Mouse (Mus musculus) intestine, postnatal 0 days (tissue): Measurements from ENCODE around the gene Hspd1. TPM values are rescaled to one million over a fixed set of nuclear protein-coding genes. Genes with fewer than 3 reads are reported as not detected.

Experiments used
- ATAC-seq: fragments of 200-750 bp; cut with Nextera tagmentation; 2 replicates; pipeline ENCODE4 v1.8.0; 2017; ENCODE audit warnings: mild to moderate bottlenecking, moderate TSS enrichment, moderate library complexity
- H3K27ac ChIP-seq: fragments of 300-500 bp; sonication (generic); 2 replicates; pipeline ENCODE4 v1.5.1; 2014; ENCODE audit warnings: mild to moderate bottlenecking, low read depth, low read length, moderate library complexity
- H3K27me3 ChIP-seq: fragments of 300-500 bp; sonication (generic); replicated peaks from 2 replicates; pipeline ENCODE4 v1.6.1; 2014; ENCODE audit warnings: low read length, mixed read lengths; ENCODE audit not compliant: control insufficient read depth, insufficient read depth
- H3K36me3 ChIP-seq: fragments of 300-500 bp; sonication (generic); 2 replicates; pipeline ENCODE4 v1.6.1; 2014; ENCODE audit warnings: mild to moderate bottlenecking, moderate library complexity; ENCODE audit not compliant: control insufficient read depth, insufficient read depth
- H3K4me1 ChIP-seq: fragments of 300-500 bp; sonication (generic); replicated peaks from 2 replicates; pipeline ENCODE4 v1.6.1; 2014; ENCODE audit warnings: antibody characterized with exemption, low read length, mixed read lengths; ENCODE audit not compliant: control insufficient read depth, insufficient read depth
- H3K4me2 ChIP-seq: fragments of 300-500 bp; sonication (generic); replicated peaks from 2 replicates; pipeline ENCODE4 v1.6.1; 2014; ENCODE audit warnings: low read depth, mild to moderate bottlenecking, moderate library complexity
- H3K4me3 ChIP-seq: fragments of 300-500 bp; sonication (generic); 2 replicates; pipeline ENCODE4 v1.5.1; 2014; ENCODE audit warnings: low read depth, low read length
- H3K9ac ChIP-seq: fragments of 300-500 bp; sonication (generic); 2 replicates; pipeline ENCODE4 v1.6.1; 2014; ENCODE audit warnings: mild to moderate bottlenecking, low read depth, low read length
- H3K9me3 ChIP-seq: fragments of 300-500 bp; sonication (generic); 2 replicates; pipeline ENCODE4 v1.6.1; 2016; ENCODE audit warnings: mixed run types; ENCODE audit not compliant: control insufficient read depth
- CTCF ChIP-seq: sonication (generic); IDR thresholded peaks from 2 replicates; pipeline ENCODE4 v1.5.1; 2016; ENCODE audit warnings: low read depth, mild to moderate bottlenecking, control low read depth, antibody characterized with exemption, moderate library complexity
- WGBS: fragments of 180-500 bp; shearing (Covaris S2); extraction: QIAGEN DNeasy Blood & Tissue Kit; methylation state at CpG from one replicate; pipeline ENCODE4 v1.1.7; 2014; 5-methylcytosine and 5-hydroxymethylcytosine counted together
- polyA plus RNA-seq: library from polyadenylated mRNA; unstranded; fragments of >200 nt; fragmentation: Nextera tagmentation; extraction: Ambion mirVana; gene quantifications from 2 replicates; pipeline ENCODE4 v1.2.1, GENCODE M21; 2015

Gene Hspd1
- polyA plus RNA-seq: 163 and 164 TPM in 2 replicates

GRCm38 (mm10) chr1:55087932-55088610 lies at the start of gene Hspd1, which contains the start of gene Hspe1:
TSS of gene Hspd1 (minus strand) at chr1:55088243.
TSS of gene Hspe1 (plus strand) at chr1:55088132.
- H3K36me3 ChIP-seq: peaks cover 28% of the 10 kb centered on the region
- no peak for TF ChIP-seq CTCF
- no peaks in the 10 kb centered on the region for H3K9me3 ChIP-seq
- peak within 1 kb of the TSS; percentile 69 for H3K4me2 ChIP-seq
- ATAC-seq: peak; percentile 93
- H3K27me3 ChIP-seq: no peaks in the 10 kb centered on the region
- WGBS: under 1% methylated on average over 73 of the region's 76 CpGs
- peak within 1 kb of the TSS; percentile 95 for H3K27ac ChIP-seq
- H3K9ac ChIP-seq: peak within 1 kb of the TSS; percentile 92
- H3K4me3 ChIP-seq: peak within 1 kb of the TSS; percentile 92
- H3K4me1 ChIP-seq: peaks cover 5% of the 10 kb centered on the region

GRCm38 (mm10) chr1:55135846-55136245 lies 47.8 kb upstream of the Hspd1 start:
- no peak for ATAC-seq
- TF ChIP-seq CTCF: peak; percentile 27

GRCm38 (mm10) chr1:55134301-55134700 lies 46.3 kb upstream of the Hspd1 start:
- no peak for ATAC-seq
- peaks cover 7% of the 10 kb centered on the region; the same call in 1 of the 2 replicates for H3K36me3 ChIP-seq
- H3K4me1 ChIP-seq: 0 out of 2 replicates have a peak, but pooled peaks cover 4% of the 10 kb centered on the region
- H3K9me3 ChIP-seq: no peaks in the 10 kb centered on the region
- H3K4me2 ChIP-seq: no peak overlapping the region
- no peaks in the 10 kb centered on the region for H3K27me3 ChIP-seq
- no peak overlapping the region for H3K4me3 ChIP-seq
- no peak for TF ChIP-seq CTCF
- WGBS: 96% methylated on average over 3 of the region's 3 CpGs
- no peak overlapping the region for H3K27ac ChIP-seq
- H3K9ac ChIP-seq: no peak overlapping the region

More at GRCm38 (mm10) chr1:55135846-55136245, 47.8 kb upstream of the Hspd1 start:
- H3K9me3 ChIP-seq: no peaks in the 10 kb centered on the region
- 98% methylated on average over 1 of the region's 1 CpGs for WGBS
- no peak overlapping the region for H3K4me3 ChIP-seq
- no peak overlapping the region for H3K27ac ChIP-seq
- peaks cover 15% of the 10 kb centered on the region for H3K36me3 ChIP-seq
- H3K27me3 ChIP-seq: no peaks in the 10 kb centered on the region
- H3K4me2 ChIP-seq: no peak overlapping the region
- 0 out of 2 replicates have a peak, but pooled peaks cover 4% of the 10 kb centered on the region for H3K4me1 ChIP-seq
- H3K9ac ChIP-seq: no peak overlapping the region

GRCm38 (mm10) chr1:55133173-55133572 lies 45.1 kb upstream of the Hspd1 start:
- no peak for ATAC-seq
- peak overlapping the region; percentile 38 for H3K4me2 ChIP-seq
- 0 out of 2 replicates have a peak, but pooled peaks cover 4% of the 10 kb centered on the region for H3K4me1 ChIP-seq
- H3K27ac ChIP-seq: no peak overlapping the region
- H3K9ac ChIP-seq: no peak overlapping the region
- H3K27me3 ChIP-seq: no peaks in the 10 kb centered on the region
- 41% methylated on average over 2 of the region's 2 CpGs for WGBS
- no peaks in the 10 kb centered on the region for H3K9me3 ChIP-seq
- peaks cover 7% of the 10 kb centered on the region; the same call in 1 of the 2 replicates for H3K36me3 ChIP-seq
- no peak for TF ChIP-seq CTCF
- no peak overlapping the region for H3K4me3 ChIP-seq

GRCm38 (mm10) chr1:55132308-55132707 lies 44.3 kb upstream of the Hspd1 start:
- WGBS: 41% methylated on average over 4 of the region's 4 CpGs
- Histone ChIP-seq H3K4me3 (peak overlapping the region; percentile 94), H3K4me1 (0 out of 2 replicates have a peak, but pooled peaks cover 4% of the 10 kb centered on the region), H3K9me3 (no peaks in the 10 kb centered on the region), H3K9ac (peak overlapping the region; percentile 100; the same call in 1 of the 2 replicates), H3K4me2 (peak overlapping the region; percentile 70), H3K27ac (no peak overlapping the region), H3K27me3 (no peaks in the 10 kb centered on the region), H3K36me3 (peaks cover 3% of the 10 kb centered on the region; the same call in 1 of the 2 replicates)
- no peak for TF ChIP-seq CTCF
- ATAC-seq: no peak

- peak; percentile 78 for ATAC-seq
- Histone ChIP-seq H3K4me1 (0 out of 2 replicates have a peak, but pooled peaks cover 4% of the 10 kb centered on the region), H3K4me3 (peak overlapping the region; percentile 94), H3K36me3 (no peaks in the 10 kb centered on the region; the same call in 1 of the 2 replicates), H3K4me2 (peak overlapping the region; percentile 70), H3K27me3 (no peaks in the 10 kb centered on the region), H3K27ac (peak overlapping the region; percentile 99), H3K9me3 (no peaks in the 10 kb centered on the region), H3K9ac (peak overlapping the region; percentile 100)
- 0% methylated on average over 46 of the region's 47 CpGs for WGBS
- no peak for TF ChIP-seq CTCF
Measured at GRCm38 (mm10) chr1:55131424-55132014, 43.5 kb upstream of the Hspd1 start.
